Mouse (Mus musculus): ENCODE measurements at regions not wholly inside any gene's neighbourhood (a gene's known extent, or its start where the extent isn't known, plus 50 kb on each side); places are given as distances from the start of the nearest gene placed in this dataset.

DNA sequence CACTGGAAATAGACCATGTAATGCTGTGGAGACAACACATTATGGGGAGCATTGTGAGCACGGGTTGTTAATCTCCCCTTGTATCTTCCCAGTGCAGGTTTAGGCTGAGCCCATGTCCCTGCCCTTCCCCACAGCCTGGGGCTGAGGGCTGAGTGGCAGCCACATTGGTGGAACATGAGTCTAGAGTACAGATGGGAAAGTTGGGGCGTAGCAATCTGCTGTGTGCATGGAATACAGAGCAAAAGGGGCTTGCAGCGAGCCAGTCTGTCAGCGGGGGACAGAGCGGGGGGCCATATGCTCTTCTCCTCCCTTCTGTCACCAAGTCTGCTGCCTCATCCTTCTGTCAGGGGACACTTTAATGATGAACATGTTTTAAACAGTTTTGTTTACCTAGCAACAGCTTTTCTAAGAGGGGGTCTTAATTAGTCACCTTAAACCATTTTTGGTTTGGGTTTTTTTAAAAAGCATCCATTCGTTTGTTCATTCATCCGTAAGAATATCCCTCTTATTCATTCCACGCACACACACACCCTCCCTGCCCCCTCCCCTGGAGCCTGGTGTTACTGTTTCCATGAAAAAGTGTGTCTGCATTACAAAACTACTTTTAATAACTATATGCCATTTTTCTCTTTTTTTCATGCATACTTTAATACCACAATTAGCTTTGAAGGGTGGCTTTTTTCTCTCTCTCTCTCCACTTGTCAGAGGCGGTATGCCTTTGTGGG is 79.1 kb upstream of the Olig3 start:
- TF ChIP-seq TCF12 (IDR thresholded peaks at IDR 0.05; ENCODE audit: insufficient read depth, poor library complexity, severe bottlenecking) (no peak), POLR2A (IDR thresholded peaks at IDR 0.05; ENCODE audit: insufficient read length, low read depth) (no peak), USF1 (IDR thresholded peaks at IDR 0.05; ENCODE audit: low read depth) (no peak), SRF (IDR thresholded peaks at IDR 0.05; ENCODE audit: control insufficient read depth, insufficient read length, low read depth) (no peak), TCF3 (IDR thresholded peaks at IDR 0.05; ENCODE audit: insufficient read length, low read depth) (no peak)
